ENCODE assay signal across 24 mouse cellular contexts in genomic region chr5:75812686-75813085, GRCm38 (mm10).
"Had no signal": no experiment of that assay in that cellular context is flagged by ENCODE, and none has a peak within 500 bp of the region (broad histone marks: within the 10 kb centered on the region; RNA-seq: fewer than 3 reads in every experiment).

No protein-coding gene starts in this region.

- H3K27ac ChIP-seq: lung, embryonic 15.5 days; macrophage; midbrain, embryonic 10.5 days; midbrain, embryonic 12.5 days; neural tube, embryonic 13.5 days; neural tube, embryonic 15.5 days; stomach, embryonic 15.5 days; stomach, postnatal 0 days had no signal

- H3K27me3 ChIP-seq: lung, embryonic 15.5 days; midbrain, embryonic 12.5 days; neural tube, embryonic 13.5 days; neural tube, embryonic 15.5 days; stomach, embryonic 15.5 days had no signal

- H3K4me1 ChIP-seq: midbrain, embryonic 12.5 days; neural tube, embryonic 13.5 days; neural tube, embryonic 15.5 days; stomach, embryonic 15.5 days had no signal

- DNase-seq: liver, postnatal 0 days; lung, adult 2 months; lung, postnatal 14 days; lung, postnatal 36 days; midbrain, embryonic 14.5 days; retina, postnatal 1 day; right cerebral cortex, adult 18-20 months; right cerebral cortex, postnatal 25 days; right cerebral cortex, postnatal 4 days; spleen, adult 18-20 months; thymus, adult 2 months; thymus, postnatal 25 days; thymus, postnatal 4 days had no signal

- H3K4me2 ChIP-seq: lung, embryonic 15.5 days; midbrain, embryonic 12.5 days; neural tube, embryonic 13.5 days; neural tube, embryonic 15.5 days; stomach, embryonic 15.5 days had no signal

- H3K36me3 ChIP-seq: lung, embryonic 15.5 days; midbrain, embryonic 10.5 days; midbrain, embryonic 12.5 days; neural tube, embryonic 13.5 days; neural tube, embryonic 15.5 days; stomach, embryonic 15.5 days had no signal

- H3K4me3 ChIP-seq: lung, embryonic 15.5 days; midbrain, embryonic 10.5 days; midbrain, embryonic 12.5 days; myocyte; neural tube, embryonic 13.5 days; neural tube, embryonic 15.5 days; stomach, embryonic 15.5 days had no signal

- H3K9ac ChIP-seq: liver, postnatal 0 days; lung, embryonic 15.5 days; midbrain, embryonic 12.5 days; neural tube, embryonic 13.5 days; neural tube, embryonic 15.5 days; stomach, embryonic 15.5 days had no signal

- ATAC-seq: liver, postnatal 0 days; lung, postnatal 0 days; midbrain, embryonic 16.5 days had no signal

- H3K9me3 ChIP-seq: lung, embryonic 15.5 days; midbrain, embryonic 10.5 days; midbrain, embryonic 12.5 days; neural tube, embryonic 13.5 days; neural tube, embryonic 15.5 days; stomach, embryonic 15.5 days had no signal
